ENCODE assay signal across 23 mouse cellular contexts in the genomic region with DNA sequence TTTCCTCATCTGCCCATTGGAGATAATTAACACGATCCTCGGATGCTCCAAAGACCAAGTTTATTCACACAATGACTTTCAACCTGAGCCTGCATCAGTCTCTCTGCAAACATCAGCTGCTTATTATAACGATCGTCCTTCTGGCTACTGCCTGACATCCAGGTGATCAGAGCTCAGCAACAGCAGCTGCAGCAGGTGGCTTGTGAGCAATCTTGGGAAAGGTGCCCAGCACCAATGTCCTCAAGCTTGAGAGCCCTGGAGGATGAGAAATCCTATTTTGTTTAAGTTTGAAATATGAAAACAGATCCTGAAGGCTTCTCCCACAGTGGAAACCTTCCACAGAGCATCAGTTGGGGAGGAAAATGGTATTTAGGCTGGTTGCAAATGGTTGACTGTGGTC.
A peak's percentile ranks its signal among the peaks of the same experiment; 100 is the strongest.
DNase-seq lines count a peak whose midpoint lies in the region; ATAC-seq lines count a peak whose summit lies in the region.
"Had no signal": no experiment of that assay in that cellular context is flagged by ENCODE, and none has a peak within 500 bp of the region (broad histone marks: within the 10 kb centered on the region; RNA-seq: fewer than 3 reads in every experiment).

No protein-coding gene starts in this region.

- no peak for ATAC-seq in cerebellum, adult (ENCODE audit: insufficient number of reproducible peaks, low FRiP score, low TSS enrichment)
- no peak for ATAC-seq in hindbrain, embryonic 13.5 days (ENCODE audit: low FRiP score)
- no peak for ATAC-seq in neural tube, embryonic 15.5 days (ENCODE audit: low FRiP score)
- ATAC-seq: forebrain, embryonic 14.5 days; inflammation-experienced regulatory T-cells, adult 6 months had no signal

- H3K36me3 ChIP-seq in hindbrain, embryonic 13.5 days = no peaks in the 10 kb centered on the region
- no peaks in the 10 kb centered on the region for H3K36me3 ChIP-seq in neural tube, embryonic 15.5 days
- H3K36me3 ChIP-seq: heart, embryonic 15.5 days; liver, embryonic 13.5 days; neural tube, embryonic 12.5 days had no signal

- H3K27me3 ChIP-seq in hindbrain, embryonic 13.5 days = no peaks in the 10 kb centered on the region
- H3K27me3 ChIP-seq in neural tube, embryonic 15.5 days (replicated peaks) = no peaks in the 10 kb centered on the region
- H3K27me3 ChIP-seq: heart, embryonic 15.5 days; liver, embryonic 13.5 days; megakaryocyte, embryonic 14.5 days; neural tube, embryonic 12.5 days had no signal

- peak; percentile 13 for DNase-seq in cerebellum, adult 11-12 months
- peak; percentile 36 for DNase-seq in layer of hippocampus, adult 9-11 months
- no peak for DNase-seq in layer of hippocampus, postnatal 25 days (ENCODE audit: extremely low spot score in 1 of 2, low spot score in 1 of 2)
- DNase-seq in cerebellum, postnatal 14 days = peak; percentile 60 to 69
- peak; percentile 59 for DNase-seq in right cerebral cortex, postnatal 10 days (ENCODE audit: low spot score in 2 of 2)
- DNase-seq: adrenal gland, postnatal 14 days; heart, postnatal 36 days; kidney, adult 18-20 months; kidney, postnatal 4 days; liver, embryonic 13.5 days; lung, adult 2 months; lung, postnatal 14 days; midbrain, embryonic 14.5 days; spleen, adult 18-20 months had no signal

- H3K4me1 ChIP-seq in hindbrain, embryonic 13.5 days (replicated peaks) = no peaks in the 10 kb centered on the region
- H3K4me1 ChIP-seq in neural tube, embryonic 15.5 days = no peaks in the 10 kb centered on the region
- H3K4me1 ChIP-seq: heart, embryonic 15.5 days; liver, embryonic 13.5 days; megakaryocyte, embryonic 14.5 days; neural tube, embryonic 12.5 days had no signal

- no peaks in the 10 kb centered on the region for H3K9me3 ChIP-seq in hindbrain, embryonic 13.5 days
- no peaks in the 10 kb centered on the region for H3K9me3 ChIP-seq in neural tube, embryonic 15.5 days (replicated peaks)
- H3K9me3 ChIP-seq: heart, embryonic 15.5 days; neural tube, embryonic 12.5 days had no signal

- WGBS in hindbrain, embryonic 13.5 days = 88% methylated on average over 4 of the region's 4 CpGs
- 80% methylated on average over 4 of the region's 4 CpGs for WGBS in neural tube, embryonic 15.5 days

- no peak overlapping the region for H3K27ac ChIP-seq in hindbrain, embryonic 13.5 days
- H3K27ac ChIP-seq in neural tube, embryonic 15.5 days (replicated peaks) = no peak overlapping the region
- H3K27ac ChIP-seq: heart, embryonic 15.5 days; hindbrain, embryonic 14.5 days; liver, embryonic 13.5 days; neural tube, embryonic 12.5 days had no signal

- H3K4me2 ChIP-seq in hindbrain, embryonic 13.5 days = no peak overlapping the region
- no peak overlapping the region for H3K4me2 ChIP-seq in neural tube, embryonic 15.5 days
- H3K4me2 ChIP-seq: heart, embryonic 15.5 days; hindbrain, embryonic 14.5 days; liver, embryonic 13.5 days; neural tube, embryonic 12.5 days had no signal

- no peak overlapping the region for H3K4me3 ChIP-seq in hindbrain, embryonic 13.5 days
- H3K4me3 ChIP-seq in neural tube, embryonic 15.5 days (replicated peaks) = no peak overlapping the region
- H3K4me3 ChIP-seq: heart, embryonic 15.5 days; liver, embryonic 13.5 days; megakaryocyte, embryonic 14.5 days; neural tube, embryonic 12.5 days had no signal

- H3K9ac ChIP-seq in hindbrain, embryonic 13.5 days = no peak overlapping the region
- no peak overlapping the region for H3K9ac ChIP-seq in neural tube, embryonic 15.5 days (replicated peaks)
- H3K9ac ChIP-seq: heart, embryonic 15.5 days; hindbrain, embryonic 14.5 days; liver, embryonic 13.5 days; neural tube, embryonic 12.5 days had no signal

Comparison
In these comparisons a context has a peak if more than half of its experiments do, and no peak if none do; other contexts are left out.
1. DNase-seq: peak in cerebellum, adult 11-12 months (single experiment), layer of hippocampus, adult 9-11 months (single experiment), cerebellum, postnatal 14 days (2 of 2) and right cerebral cortex, postnatal 10 days (2 of 2); none in layer of hippocampus, postnatal 25 days (0 of 2).